In genomic region chr14:103450756-103451155, GRCm38 (mm10) we compare ENCODE assay signal across 14 mouse cellular contexts.
"Had no signal": no experiment of that assay in that cellular context is flagged by ENCODE, and none has a peak within 500 bp of the region (broad histone marks: within the 10 kb centered on the region; RNA-seq: fewer than 3 reads in every experiment).

No protein-coding gene starts in this region.

- H3K9ac ChIP-seq: limb, embryonic 12.5 days; liver, embryonic 13.5 days; liver, postnatal 0 days; midbrain, embryonic 15.5 days; neural tube, embryonic 12.5 days had no signal

- H3K9me3 ChIP-seq: limb, embryonic 12.5 days; liver, embryonic 13.5 days; megakaryocyte, embryonic 14.5 days; midbrain, embryonic 15.5 days; neural tube, embryonic 12.5 days had no signal

- ATAC-seq: liver, postnatal 0 days; midbrain, embryonic 15.5 days had no signal

- H3K36me3 ChIP-seq: limb, embryonic 12.5 days; liver, embryonic 13.5 days; midbrain, embryonic 15.5 days; neural tube, embryonic 12.5 days had no signal

- DNase-seq: kidney, adult 9 months; kidney, postnatal 36 days; layer of hippocampus, adult 9-11 months; liver; liver, embryonic 13.5 days; liver, postnatal 0 days; thymus, postnatal 14 days had no signal

- H3K27me3 ChIP-seq: limb, embryonic 12.5 days; liver, embryonic 13.5 days; midbrain, embryonic 15.5 days; neural tube, embryonic 12.5 days had no signal

- H3K4me1 ChIP-seq: liver, embryonic 13.5 days; midbrain, embryonic 15.5 days; neural tube, embryonic 12.5 days had no signal

- H3K27ac ChIP-seq: kidney, postnatal 0 days; limb, embryonic 12.5 days; liver, embryonic 13.5 days; midbrain, embryonic 15.5 days; neural tube, embryonic 12.5 days; stomach, postnatal 0 days had no signal

- H3K4me2 ChIP-seq: limb, embryonic 12.5 days; liver, embryonic 13.5 days; midbrain, embryonic 11.5 days; midbrain, embryonic 15.5 days; neural tube, embryonic 12.5 days had no signal

- H3K4me3 ChIP-seq: limb, embryonic 12.5 days; liver, embryonic 13.5 days; megakaryocyte, embryonic 14.5 days; midbrain, embryonic 15.5 days; neural tube, embryonic 12.5 days had no signal
